Mouse (Mus musculus): ENCODE data around the gene Fam133b. TPM values are rescaled to one million over a fixed set of nuclear protein-coding genes. Genes with fewer than 3 reads are reported as not detected.

Fam133b gene
- total and polyA plus RNA-seq, 3 experiments: 4.1 to 12.1 (median 11.3) TPM

DNA sequence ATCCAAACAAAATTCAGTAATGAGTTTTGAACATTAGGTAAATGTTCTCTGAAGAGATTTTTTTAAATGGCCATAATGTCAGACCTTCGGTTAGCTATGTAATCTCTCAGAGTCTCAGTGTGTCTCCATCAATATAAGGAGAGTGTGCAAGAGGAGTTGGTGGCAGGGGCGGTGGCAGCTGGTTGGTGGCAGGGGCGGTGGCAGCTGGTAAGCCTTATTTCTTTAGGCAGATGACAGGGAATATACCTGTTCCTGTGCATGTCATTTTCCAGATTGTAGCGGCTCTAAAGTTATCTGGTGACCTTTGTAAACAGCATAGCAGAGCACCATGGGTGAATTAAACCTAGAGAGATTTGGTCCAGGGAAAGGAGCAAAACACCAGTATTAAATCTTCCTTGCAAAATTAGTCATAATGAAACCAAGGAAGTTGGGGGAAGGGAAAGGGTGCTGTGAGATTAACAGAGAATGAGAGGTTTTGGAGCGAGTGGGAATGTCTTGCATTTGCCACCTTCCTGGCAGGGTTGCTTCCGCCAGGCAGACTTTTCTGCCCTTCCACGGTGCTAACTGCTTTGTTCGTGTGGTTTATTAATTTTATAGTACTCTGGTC is 42.6 kb upstream of the Fam133b start:
- no peak for DNase-seq
- H3K9ac ChIP-seq (ENCODE audit: low read depth, low read length): peak overlapping the region; percentile 6; the same call in 1 of the 2 replicates
- no peaks in the 10 kb centered on the region for H3K27me3 ChIP-seq (ENCODE audit: control insufficient read depth, insufficient read depth, low read length)
- H3K79me2 ChIP-seq (replicated peaks; ENCODE audit: control insufficient read depth, insufficient read depth, low read length): no peaks in the 10 kb centered on the region
- WGBS: 53% methylated on average over 8 of the region's 8 CpGs
- H3K36me3 ChIP-seq (ENCODE audit: control insufficient read depth, insufficient read depth, low read length): peaks cover 4% of the 10 kb centered on the region; the same call in 1 of the 2 replicates
- TF ChIP-seq EP300 (IDR thresholded peaks at IDR 0.05; ENCODE audit: insufficient read depth, low read depth, low read length) (no peak), POLR2A (IDR thresholded peaks at IDR 0.05; ENCODE audit: insufficient read depth, low read depth, low read length) (no peak), CTCF (IDR thresholded peaks at IDR 0.05) (no peak)
- H3K27ac ChIP-seq: peak overlapping the region; percentile 68
- no peak overlapping the region for H3K4me3 ChIP-seq
- H3K4me1 ChIP-seq (ENCODE audit: control insufficient read depth, insufficient read depth, low read length): peaks cover 21% of the 10 kb centered on the region
- intact Hi-C loops (cut with DNase I): no loop called here

DNA sequence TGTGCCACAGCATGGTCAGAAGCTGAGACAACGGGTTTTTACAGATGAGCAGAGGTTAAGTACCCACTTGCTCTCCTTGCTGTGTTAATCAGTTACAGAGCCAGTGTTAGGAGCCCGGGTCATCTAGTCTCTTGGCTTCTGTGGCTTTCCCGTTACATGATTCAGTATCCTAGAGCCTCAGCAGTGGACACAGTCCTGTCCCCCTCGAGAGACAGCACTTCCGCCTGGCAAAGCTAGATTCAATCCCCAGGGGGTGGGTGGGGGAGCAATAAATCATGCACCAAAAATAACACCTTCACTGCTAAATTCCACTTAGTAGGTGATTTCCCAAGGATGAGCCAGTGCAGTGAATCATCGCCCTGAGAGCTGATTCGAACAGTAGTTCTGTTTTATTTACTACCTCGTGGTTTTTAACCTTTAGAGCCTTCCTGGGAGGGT is 42.0 kb upstream of the Fam133b start:
- Histone ChIP-seq H3K27ac (peak overlapping the region; percentile 68), H3K9ac (ENCODE audit: low read depth, low read length) (peak overlapping the region; percentile 6), H3K4me1 (ENCODE audit: control insufficient read depth, insufficient read depth, low read length) (peaks cover 21% of the 10 kb centered on the region)

DNA sequence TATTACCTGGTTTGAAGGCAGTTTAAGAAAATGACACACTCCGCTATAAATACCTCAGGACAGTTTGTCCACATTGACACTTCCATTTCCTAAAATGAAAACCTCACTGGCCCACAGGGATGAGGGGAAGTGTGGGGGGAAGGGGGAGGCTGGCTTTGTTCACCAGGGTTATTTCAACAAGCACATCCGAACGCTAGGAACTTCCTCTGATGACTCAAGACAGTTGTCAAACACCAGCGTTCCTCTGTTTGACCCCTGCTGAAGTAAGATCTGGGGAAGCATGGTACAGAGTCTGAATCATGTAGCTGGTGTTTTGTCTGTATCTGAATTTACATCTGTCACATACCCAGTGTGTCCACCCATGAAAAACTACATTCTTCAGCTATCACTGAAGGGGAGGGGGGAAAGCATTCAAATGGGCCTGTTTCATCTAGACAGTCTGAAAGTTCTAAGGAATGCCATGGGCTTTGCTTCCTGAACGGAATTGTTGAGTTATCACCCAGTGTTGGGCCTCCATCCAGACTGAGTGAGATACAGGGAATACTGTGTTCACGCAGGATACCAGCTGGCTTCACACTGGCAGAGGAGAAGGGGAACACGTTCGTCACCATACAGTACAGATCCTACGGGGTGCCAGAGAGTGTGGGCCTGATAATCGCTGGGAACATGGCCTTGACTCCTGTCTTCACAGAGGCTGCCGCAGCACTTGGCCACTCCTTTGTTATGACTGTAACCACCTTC is 40.9 kb upstream of the Fam133b start:
- intact Hi-C loops (cut with DNase I): no loop called here
- Histone ChIP-seq H3K27ac (peak overlapping the region; percentile 68), H3K36me3 (ENCODE audit: control insufficient read depth, insufficient read depth, low read length) (peaks cover 4% of the 10 kb centered on the region; the same call in 1 of the 2 replicates), H3K27me3 (ENCODE audit: control insufficient read depth, insufficient read depth, low read length) (no peaks in the 10 kb centered on the region), H3K4me1 (ENCODE audit: control insufficient read depth, insufficient read depth, low read length) (peaks cover 21% of the 10 kb centered on the region), H3K4me3 (no peak overlapping the region), H3K79me2 (replicated peaks; ENCODE audit: control insufficient read depth, insufficient read depth, low read length) (no peaks in the 10 kb centered on the region), H3K9ac (ENCODE audit: low read depth, low read length) (no peak overlapping the region)
- 23% methylated on average over 11 of the region's 11 CpGs for WGBS
- peak; percentile 42 to 74 for DNase-seq
- TF ChIP-seq EP300 (IDR thresholded peaks at IDR 0.05; ENCODE audit: insufficient read depth, low read depth, low read length): peak; percentile 82
- TF ChIP-seq CTCF (IDR thresholded peaks at IDR 0.05): no peak

More for the DNA sequence above, 42.0 kb upstream of the Fam133b start:
- H3K36me3 ChIP-seq (ENCODE audit: control insufficient read depth, insufficient read depth, low read length): peaks cover 4% of the 10 kb centered on the region; the same call in 1 of the 2 replicates
- no peaks in the 10 kb centered on the region for H3K79me2 ChIP-seq (replicated peaks; ENCODE audit: control insufficient read depth, insufficient read depth, low read length)
- intact Hi-C loops (cut with DNase I): no loop called here
- no peak overlapping the region for H3K4me3 ChIP-seq
- WGBS: 25% methylated on average over 8 of the region's 8 CpGs
- DNase-seq: peak; percentile 55 to 61
- no peak for TF ChIP-seq EP300 (IDR thresholded peaks at IDR 0.05; ENCODE audit: insufficient read depth, low read depth, low read length)
- no peak for TF ChIP-seq POLR2A (IDR thresholded peaks at IDR 0.05; ENCODE audit: insufficient read depth, low read depth, low read length)
- no peak for TF ChIP-seq CTCF (IDR thresholded peaks at IDR 0.05)
- H3K27me3 ChIP-seq (ENCODE audit: control insufficient read depth, insufficient read depth, low read length): no peaks in the 10 kb centered on the region

DNA sequence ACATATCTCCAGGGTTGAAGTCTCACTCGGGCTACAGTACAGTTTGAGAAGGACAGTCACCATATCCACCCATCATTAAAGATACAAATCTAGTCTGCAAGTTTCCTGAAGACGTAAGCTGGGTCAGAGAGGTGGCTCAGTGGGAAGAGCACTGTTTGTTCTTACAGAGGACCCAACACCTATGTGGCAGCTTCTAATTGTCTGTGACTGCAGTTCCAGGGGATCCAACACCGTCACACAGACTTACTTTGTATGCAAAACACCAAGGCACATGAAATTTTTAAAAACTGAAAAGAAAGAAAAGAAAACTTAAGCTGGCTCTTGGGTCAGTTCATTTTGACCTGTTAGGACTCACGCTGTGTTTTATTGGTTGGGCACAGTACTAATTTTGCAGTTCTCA is 40.3 kb upstream of the Fam133b start:
- WGBS: 67% methylated on average over 4 of the region's 4 CpGs
- Histone ChIP-seq H3K4me3 (no peak overlapping the region), H3K79me2 (replicated peaks; ENCODE audit: control insufficient read depth, insufficient read depth, low read length) (no peaks in the 10 kb centered on the region), H3K4me1 (ENCODE audit: control insufficient read depth, insufficient read depth, low read length) (peaks cover 21% of the 10 kb centered on the region), H3K9ac (ENCODE audit: low read depth, low read length) (no peak overlapping the region), H3K36me3 (ENCODE audit: control insufficient read depth, insufficient read depth, low read length) (peaks cover 4% of the 10 kb centered on the region; the same call in 1 of the 2 replicates), H3K27me3 (ENCODE audit: control insufficient read depth, insufficient read depth, low read length) (no peaks in the 10 kb centered on the region), H3K27ac (peak overlapping the region; percentile 50)
- DNase-seq: no peak
- TF ChIP-seq EP300 (IDR thresholded peaks at IDR 0.05; ENCODE audit: insufficient read depth, low read depth, low read length) (no peak), CTCF (IDR thresholded peaks at IDR 0.05) (no peak), POLR2A (IDR thresholded peaks at IDR 0.05; ENCODE audit: insufficient read depth, low read depth, low read length) (no peak)
- intact Hi-C loops (cut with DNase I): no loop called here

DNA sequence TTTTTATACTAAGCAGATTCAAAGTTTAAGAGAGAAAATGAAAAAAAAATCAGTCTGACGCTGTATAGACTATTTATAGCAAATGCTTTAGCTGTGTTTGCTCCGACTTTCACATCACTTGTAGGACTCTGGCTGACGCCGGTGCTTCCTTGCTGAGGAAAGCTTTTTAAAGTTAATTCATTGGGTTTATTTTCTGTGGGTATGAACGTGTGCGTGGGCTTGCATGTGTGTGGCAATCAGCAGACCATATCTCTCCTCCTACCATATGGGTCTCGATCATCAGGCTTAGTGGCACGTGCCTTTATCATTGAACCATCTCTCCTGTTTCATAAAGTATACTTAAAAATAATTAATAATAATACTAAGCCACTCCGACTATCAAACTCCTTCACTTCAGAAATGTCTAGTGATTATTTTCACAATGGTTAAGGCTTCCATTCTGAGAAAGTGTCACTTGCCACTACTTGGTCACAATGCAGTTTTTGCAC is 39.8 kb upstream of the Fam133b start:
- no peak for DNase-seq
- TF ChIP-seq CTCF (IDR thresholded peaks at IDR 0.05) (no peak), POLR2A (IDR thresholded peaks at IDR 0.05; ENCODE audit: insufficient read depth, low read depth, low read length) (no peak)
- 75% methylated on average over 9 of the region's 9 CpGs for WGBS
- Histone ChIP-seq H3K9ac (ENCODE audit: low read depth, low read length) (no peak overlapping the region), H3K79me2 (replicated peaks; ENCODE audit: control insufficient read depth, insufficient read depth, low read length) (no peaks in the 10 kb centered on the region), H3K4me3 (no peak overlapping the region), H3K27me3 (ENCODE audit: control insufficient read depth, insufficient read depth, low read length) (no peaks in the 10 kb centered on the region), H3K36me3 (ENCODE audit: control insufficient read depth, insufficient read depth, low read length) (peaks cover 4% of the 10 kb centered on the region; the same call in 1 of the 2 replicates), H3K27ac (no peak overlapping the region), H3K4me1 (ENCODE audit: control insufficient read depth, insufficient read depth, low read length) (peaks cover 21% of the 10 kb centered on the region)
- intact Hi-C loops (cut with DNase I): no loop called here

DNA sequence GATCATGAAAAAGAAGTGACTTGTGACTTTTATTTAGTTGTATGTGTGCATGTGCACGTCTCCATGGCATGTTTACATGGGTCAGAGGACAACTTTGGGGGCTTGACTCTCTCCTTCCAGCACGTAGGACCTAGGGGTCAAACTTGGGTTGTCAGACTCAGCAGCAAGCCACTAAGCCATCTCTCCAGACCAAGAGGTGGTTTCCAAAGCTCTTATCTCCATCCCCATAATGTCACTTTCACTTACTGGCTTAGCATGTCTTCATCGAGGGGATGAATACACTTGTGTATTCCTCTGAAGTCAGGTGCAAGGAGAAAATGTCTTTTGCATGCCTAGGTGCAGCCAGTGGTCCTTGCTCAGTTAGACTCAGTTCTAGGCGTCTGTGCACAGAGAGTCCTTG is 39.2 kb upstream of the Fam133b start:
- WGBS: 82% methylated on average over 4 of the region's 4 CpGs
- no peaks in the 10 kb centered on the region for H3K27me3 ChIP-seq (ENCODE audit: control insufficient read depth, insufficient read depth, low read length)
- H3K4me1 ChIP-seq (ENCODE audit: control insufficient read depth, insufficient read depth, low read length): peaks cover 23% of the 10 kb centered on the region
- H3K9ac ChIP-seq (ENCODE audit: low read depth, low read length): no peak overlapping the region
- intact Hi-C loops (cut with DNase I): no loop called here
- no peak overlapping the region for H3K4me3 ChIP-seq
- no peaks in the 10 kb centered on the region for H3K79me2 ChIP-seq (replicated peaks; ENCODE audit: control insufficient read depth, insufficient read depth, low read length)
- no peak for DNase-seq
- no peak for TF ChIP-seq POLR2A (IDR thresholded peaks at IDR 0.05; ENCODE audit: insufficient read depth, low read depth, low read length)
- no peak for TF ChIP-seq EP300 (IDR thresholded peaks at IDR 0.05; ENCODE audit: insufficient read depth, low read depth, low read length)
- TF ChIP-seq CTCF (IDR thresholded peaks at IDR 0.05): no peak
- no peak overlapping the region for H3K27ac ChIP-seq
- peaks cover 4% of the 10 kb centered on the region; the same call in 1 of the 2 replicates for H3K36me3 ChIP-seq (ENCODE audit: control insufficient read depth, insufficient read depth, low read length)

Measured in heart, adult 2 months (tissue).